Mouse (Mus musculus) heart, postnatal 0 days (tissue): ENCODE data around the gene Nln.

Experiments
- CTCF ChIP-seq: IDR thresholded peaks from 2 replicates; pipeline ENCODE4 v1.5.1; 2016; ENCODE audit warnings: antibody characterized with exemption, control low read depth, low read depth
- EP300 ChIP-seq: IDR thresholded peaks from 2 replicates; pipeline ENCODE4 v1.6.1; 2016; ENCODE audit warnings: antibody characterized with exemption, low read depth

GRCm38 (mm10) chr13:104076993-104077392 lies 32.4 kb downstream of the Nln start:
- TF ChIP-seq CTCF (no peak), EP300 (no peak)
